Comparison of ENCODE assay signal across 12 mouse cellular contexts in genomic region chr5:74402626-74403025, GRCm38 (mm10).
A peak's percentile ranks its signal among the peaks of the same experiment; 100 is the strongest.
DNase-seq lines count a peak whose midpoint lies in the region; ATAC-seq lines count a peak whose summit lies in the region.
"Had no signal": no experiment of that assay in that cellular context is flagged by ENCODE, and none has a peak within 500 bp of the region (broad histone marks: within the 10 kb centered on the region; RNA-seq: fewer than 3 reads in every experiment).

No protein-coding gene starts in this region.

- peak; percentile 2 for DNase-seq in lung, postnatal 25 days (ENCODE audit: low spot score)
- no peak for DNase-seq in lung, postnatal 4 days
- DNase-seq in embryonic facial prominence, embryonic 14.5 days (ENCODE audit: low spot score), result no peak
- peak; percentile 64 for DNase-seq in thymus, postnatal 25 days
- no peak for DNase-seq in lung, postnatal 36 days
- DNase-seq in gastrocnemius, adult 8-10 months (ENCODE audit: low spot score in 2 of 2), result no peak
- DNase-seq: cerebellum, adult 18-20 months; lung, adult 2 months had no signal

- H3K36me3 ChIP-seq in embryonic facial prominence, embryonic 14.5 days (ENCODE audit: control insufficient read depth, insufficient read depth, low read length), result no peaks in the 10 kb centered on the region
- no peaks in the 10 kb centered on the region for H3K36me3 ChIP-seq in midbrain, embryonic 13.5 days

- H3K4me2 ChIP-seq in embryonic facial prominence, embryonic 14.5 days (ENCODE audit: low read depth, low read length), result no peak overlapping the region
- no peak overlapping the region for H3K4me2 ChIP-seq in midbrain, embryonic 13.5 days (replicated peaks)

- no peaks in the 10 kb centered on the region for H3K9me3 ChIP-seq in embryonic facial prominence, embryonic 14.5 days (ENCODE audit: control insufficient read depth, low read length)
- H3K9me3 ChIP-seq in midbrain, embryonic 13.5 days, result no peaks in the 10 kb centered on the region
- H3K9me3 ChIP-seq: megakaryocyte, embryonic 14.5 days had no signal

- H3K9ac ChIP-seq in embryonic facial prominence, embryonic 14.5 days (ENCODE audit: low read depth, low read length), result no peak overlapping the region
- H3K9ac ChIP-seq in midbrain, embryonic 13.5 days (replicated peaks), result no peak overlapping the region

- no peaks in the 10 kb centered on the region for H3K27me3 ChIP-seq in embryonic facial prominence, embryonic 14.5 days (replicated peaks; ENCODE audit: control insufficient read depth, insufficient read depth, low read length)
- no peaks in the 10 kb centered on the region for H3K27me3 ChIP-seq in midbrain, embryonic 13.5 days
- H3K27me3 ChIP-seq: megakaryocyte, embryonic 14.5 days had no signal

- 39% methylated on average over 4 of the region's 4 CpGs for WGBS in embryonic facial prominence, embryonic 14.5 days
- WGBS in midbrain, embryonic 13.5 days, result 88% methylated on average over 4 of the region's 4 CpGs

- H3K4me3 ChIP-seq in embryonic facial prominence, embryonic 14.5 days (ENCODE audit: low read depth, low read length), result no peak overlapping the region
- H3K4me3 ChIP-seq in midbrain, embryonic 13.5 days (replicated peaks), result no peak overlapping the region
- H3K4me3 ChIP-seq: megakaryocyte, embryonic 14.5 days had no signal

- ATAC-seq in embryonic facial prominence, embryonic 14.5 days (ENCODE audit: low read depth), result no peak
- peak; percentile 66 for ATAC-seq in megakaryocyte, adult 5-6 weeks (ENCODE audit: poor library complexity, severe bottlenecking)
- ATAC-seq in midbrain, embryonic 13.5 days, result no peak
- ATAC-seq: hindbrain, postnatal 0 days had no signal

- peaks cover 12% of the 10 kb centered on the region; the same call in 1 of the 2 replicates for H3K4me1 ChIP-seq in embryonic facial prominence, embryonic 14.5 days (ENCODE audit: control insufficient read depth, insufficient read depth, low read length)
- no peaks in the 10 kb centered on the region for H3K4me1 ChIP-seq in midbrain, embryonic 13.5 days (replicated peaks)

- H3K27ac ChIP-seq in embryonic facial prominence, embryonic 14.5 days (replicated peaks; ENCODE audit: low read depth, low read length), result peak overlapping the region; percentile 1; the same call in 1 of the 2 replicates
- H3K27ac ChIP-seq in midbrain, embryonic 13.5 days, result no peak overlapping the region
- H3K27ac ChIP-seq: hindbrain, postnatal 0 days had no signal

Comparison
In these comparisons a context has a peak if more than half of its experiments do, and no peak if none do; other contexts are left out.
1. DNase-seq: peak in lung, postnatal 25 days (single experiment) and thymus, postnatal 25 days (single experiment); none in lung, postnatal 4 days (0 of 2), embryonic facial prominence, embryonic 14.5 days (single experiment), lung, postnatal 36 days (single experiment) and gastrocnemius, adult 8-10 months (0 of 2).